18 mouse cellular contexts compared by ENCODE assay signal in the genomic region with DNA sequence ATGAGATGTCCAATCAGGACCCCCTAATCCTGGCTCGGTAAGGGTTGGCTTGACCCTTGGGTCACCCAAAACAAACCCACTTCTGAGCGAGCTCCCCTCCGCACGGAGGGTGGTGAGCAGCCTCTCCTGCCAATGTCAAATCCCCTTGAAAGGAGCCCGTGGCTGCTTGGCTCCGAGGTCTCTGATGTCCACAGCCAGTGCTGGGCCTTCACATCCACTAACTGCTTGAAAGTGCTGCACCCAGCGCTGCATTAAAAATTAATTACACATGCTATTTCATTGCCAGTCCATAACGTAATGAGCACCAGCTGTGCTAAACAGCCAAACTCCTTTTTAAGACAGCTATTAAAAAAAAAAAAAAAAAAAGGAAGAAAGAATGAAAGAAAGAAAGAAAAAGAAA. TPM values are rescaled to one million over a fixed set of nuclear protein-coding genes. Genes with fewer than 3 reads are reported as not detected.
DNase-seq lines count a peak whose midpoint lies in the region; ATAC-seq lines count a peak whose summit lies in the region.
"Had no signal": no experiment of that assay in that cellular context is flagged by ENCODE, and none has a peak within 500 bp of the region (broad histone marks: within the 10 kb centered on the region; RNA-seq: fewer than 3 reads in every experiment).

No protein-coding gene starts in this region.

- H3K9ac ChIP-seq in heart, embryonic 13.5 days = 0 out of 2 replicates have a peak overlapping the region, but pooled peaks have one; percentile 50
- H3K9ac ChIP-seq in heart, embryonic 11.5 days (ENCODE audit: low read depth, low read length) = no peak overlapping the region
- H3K9ac ChIP-seq in neural tube, embryonic 13.5 days = no peak overlapping the region
- H3K9ac ChIP-seq in limb, embryonic 11.5 days (ENCODE audit: low read length) = no peak overlapping the region
- H3K9ac ChIP-seq: heart, embryonic 15.5 days; hindbrain, embryonic 14.5 days; liver, postnatal 0 days had no signal

- no peaks in the 10 kb centered on the region for H3K36me3 ChIP-seq in heart, embryonic 13.5 days
- H3K36me3 ChIP-seq in heart, embryonic 11.5 days (ENCODE audit: control insufficient read depth, insufficient read depth, low read length) = no peaks in the 10 kb centered on the region
- no peaks in the 10 kb centered on the region for H3K36me3 ChIP-seq in neural tube, embryonic 13.5 days
- no peaks in the 10 kb centered on the region for H3K36me3 ChIP-seq in limb, embryonic 11.5 days (ENCODE audit: control insufficient read depth, insufficient read depth, low read length)
- H3K36me3 ChIP-seq: heart, embryonic 15.5 days had no signal

- peaks cover 49% of the 10 kb centered on the region for H3K4me1 ChIP-seq in heart, embryonic 13.5 days
- H3K4me1 ChIP-seq in heart, embryonic 11.5 days (ENCODE audit: control insufficient read depth, insufficient read depth, low read length) = peaks cover 15% of the 10 kb centered on the region
- H3K4me1 ChIP-seq in neural tube, embryonic 13.5 days (replicated peaks) = peaks cover 70% of the 10 kb centered on the region
- H3K4me1 ChIP-seq in limb, embryonic 11.5 days (ENCODE audit: control insufficient read depth, insufficient read depth, low read length) = peaks cover 46% of the 10 kb centered on the region

- no peak overlapping the region for H3K4me3 ChIP-seq in heart, embryonic 13.5 days
- no peak overlapping the region for H3K4me3 ChIP-seq in heart, embryonic 11.5 days (ENCODE audit: low read depth, low read length)
- no peak overlapping the region for H3K4me3 ChIP-seq in neural tube, embryonic 13.5 days
- no peak overlapping the region for H3K4me3 ChIP-seq in limb, embryonic 11.5 days (ENCODE audit: low read depth, low read length)
- H3K4me3 ChIP-seq: heart, embryonic 15.5 days; left cerebral cortex, adult 2 months had no signal

- no peak for DNase-seq in neural tube, embryonic 10.5 days (ENCODE audit: extremely low spot score, low spot score)
- peak; percentile 57 for DNase-seq in limb, embryonic 11.5 days (ENCODE audit: low spot score)
- no peak for DNase-seq in adrenal gland, adult (ENCODE audit: inconsistent age in 2 of 2, low spot score in 1 of 2)
- DNase-seq in kidney, postnatal 10 days = no peak
- DNase-seq: adrenal gland, postnatal 10 days; cerebellum, adult 11-12 months; cerebellum, postnatal 25 days; heart, adult 11 months; liver; liver, postnatal 0 days; lung, postnatal 36 days; thymus, postnatal 36 days had no signal

- H3K27ac ChIP-seq in heart, embryonic 13.5 days (replicated peaks) = no peak overlapping the region; the same call in 1 of the 2 replicates
- no peak overlapping the region for H3K27ac ChIP-seq in heart, embryonic 11.5 days (ENCODE audit: low read depth, low read length)
- peak overlapping the region; percentile 70 for H3K27ac ChIP-seq in neural tube, embryonic 13.5 days (replicated peaks)
- H3K27ac ChIP-seq in limb, embryonic 11.5 days (replicated peaks; ENCODE audit: low read depth, low read length) = no peak overlapping the region
- H3K27ac ChIP-seq: hindbrain, embryonic 14.5 days; left cerebral cortex, adult 2 months had no signal

- 66% methylated on average over 8 of the region's 8 CpGs for WGBS in heart, embryonic 13.5 days
- WGBS in heart, embryonic 11.5 days (ENCODE audit: insufficient replicate concordance) = 71% methylated on average over 8 of the region's 8 CpGs
- WGBS in neural tube, embryonic 13.5 days = 39% methylated on average over 8 of the region's 8 CpGs
- 13% methylated on average over 8 of the region's 8 CpGs for WGBS in limb, embryonic 11.5 days

- no peak for ATAC-seq in heart, embryonic 13.5 days (ENCODE audit: extremely low read depth, insufficient number of reproducible peaks, low FRiP score, low TSS enrichment)
- no peak for ATAC-seq in heart, embryonic 11.5 days (replicated peaks; ENCODE audit: insufficient number of reproducible peaks, low FRiP score, low TSS enrichment)
- no peak for ATAC-seq in neural tube, embryonic 13.5 days (ENCODE audit: low read depth)
- ATAC-seq in limb, embryonic 11.5 days (ENCODE audit: insufficient number of reproducible peaks, low FRiP score, low TSS enrichment, low read depth) = no peak
- ATAC-seq: liver, postnatal 0 days had no signal

- no peaks in the 10 kb centered on the region for H3K9me3 ChIP-seq in heart, embryonic 13.5 days
- H3K9me3 ChIP-seq in heart, embryonic 11.5 days (replicated peaks; ENCODE audit: control insufficient read depth, low read length) = no peaks in the 10 kb centered on the region
- H3K9me3 ChIP-seq in neural tube, embryonic 13.5 days = no peaks in the 10 kb centered on the region
- no peaks in the 10 kb centered on the region for H3K9me3 ChIP-seq in limb, embryonic 11.5 days (ENCODE audit: control insufficient read depth, low read length)
- H3K9me3 ChIP-seq: heart, embryonic 15.5 days had no signal

- peak overlapping the region; percentile 39 for H3K4me2 ChIP-seq in heart, embryonic 13.5 days
- no peak overlapping the region for H3K4me2 ChIP-seq in heart, embryonic 11.5 days
- H3K4me2 ChIP-seq in neural tube, embryonic 13.5 days = no peak overlapping the region
- no peak overlapping the region for H3K4me2 ChIP-seq in limb, embryonic 11.5 days (ENCODE audit: low read depth, severe bottlenecking)
- H3K4me2 ChIP-seq: heart, embryonic 15.5 days; hindbrain, embryonic 14.5 days had no signal

- H3K27me3 ChIP-seq in heart, embryonic 13.5 days (replicated peaks) = peaks cover 6% of the 10 kb centered on the region; the same call in 1 of the 2 replicates
- H3K27me3 ChIP-seq in heart, embryonic 11.5 days (ENCODE audit: control insufficient read depth, insufficient read depth, low read length) = no peaks in the 10 kb centered on the region
- H3K27me3 ChIP-seq in neural tube, embryonic 13.5 days = no peaks in the 10 kb centered on the region
- no peaks in the 10 kb centered on the region for H3K27me3 ChIP-seq in limb, embryonic 11.5 days (ENCODE audit: control insufficient read depth, insufficient read depth, low read length)
- H3K27me3 ChIP-seq: heart, embryonic 15.5 days had no signal

RNA-seq across cellular contexts. Expression of gene Bcl11b, which starts 43.5 kb away (rescaled TPM):
- 4.5 and 4.6 TPM in 2 replicates for polyA plus RNA-seq in heart, embryonic 13.5 days (2015; fragmentation: Nextera tagmentation; extraction: Ambion mirVana)
- polyA plus RNA-seq in heart, embryonic 11.5 days (2014; fragmentation: Nextera tagmentation; extraction: Ambion mirVana) = 1.7 and 3.5 TPM in 2 replicates
- polyA plus RNA-seq in neural tube, embryonic 13.5 days (2015; fragmentation: Nextera tagmentation; extraction: Ambion mirVana) = 33.5 and 34.9 TPM in 2 replicates
- polyA plus RNA-seq in limb, embryonic 11.5 days (2014; fragmentation: Nextera tagmentation; extraction: Ambion mirVana) = 8.7 and 12.3 TPM in 2 replicates
- polyA plus RNA-seq: liver, postnatal 0 days had no signal
